Mouse (Mus musculus): ENCODE results near the gene Btn1a1. TPM values are rescaled to one million over a fixed set of nuclear protein-coding genes. Genes with fewer than 3 reads are reported as not detected.

Btn1a1 gene
- polyA plus RNA-seq, 1 experiment: 0.06 TPM

DNA sequence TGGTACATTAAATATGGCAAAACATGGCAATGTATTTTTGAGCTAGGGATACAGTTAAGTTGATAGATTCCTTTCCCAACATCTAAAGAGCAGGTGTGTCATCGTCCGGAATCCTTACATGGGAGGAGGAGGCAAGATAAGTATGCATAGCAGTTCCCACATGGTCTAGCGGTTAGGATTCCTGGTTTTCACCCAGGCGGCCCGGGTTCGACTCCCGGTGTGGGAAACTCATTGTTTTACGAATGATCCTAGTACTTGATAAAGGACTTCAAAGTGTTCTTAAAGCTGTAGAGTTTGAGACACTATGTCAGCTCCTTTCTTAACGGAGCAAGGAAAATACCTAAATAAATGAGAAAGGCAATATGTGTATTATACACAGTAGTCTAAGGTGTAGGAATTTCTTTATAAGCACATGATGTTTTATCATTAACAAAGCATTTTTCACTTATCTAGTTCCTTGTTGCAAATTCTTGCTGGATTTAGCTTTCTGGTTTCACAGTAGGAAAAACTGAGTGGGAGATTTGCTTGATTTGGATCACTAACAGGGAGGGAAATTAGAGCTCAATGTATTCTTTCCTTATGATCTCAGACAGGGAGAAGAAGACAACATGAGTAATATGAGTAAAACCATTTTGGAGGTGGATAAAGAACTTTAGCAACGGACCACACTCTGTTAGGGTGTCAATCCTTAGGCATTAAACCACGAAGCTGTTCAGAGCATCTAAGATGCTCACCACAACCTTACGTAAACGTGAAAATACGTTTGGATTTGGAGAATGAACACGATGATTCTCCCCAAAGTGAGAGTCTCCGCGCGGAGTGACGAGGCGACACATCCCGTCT lies 2.1 kb downstream of the Btn1a1 start:
- H3K4me3 ChIP-seq (ENCODE audit: insufficient read depth, low read length): peak overlapping the region; percentile 68
- no peaks in the 10 kb centered on the region; the same call in 1 of the 2 replicates for H3K4me1 ChIP-seq (ENCODE audit: control insufficient read depth, insufficient read depth, low read length)
- H3K27ac ChIP-seq (ENCODE audit: insufficient read depth, low read length): no peak overlapping the region
- TF ChIP-seq POLR2A (IDR thresholded peaks at IDR 0.05; ENCODE audit: extremely low read depth, insufficient read depth, low read length) (no peak), CTCF (IDR thresholded peaks at IDR 0.05; ENCODE audit: extremely low read depth, insufficient read depth, low read length) (no peak)

DNA sequence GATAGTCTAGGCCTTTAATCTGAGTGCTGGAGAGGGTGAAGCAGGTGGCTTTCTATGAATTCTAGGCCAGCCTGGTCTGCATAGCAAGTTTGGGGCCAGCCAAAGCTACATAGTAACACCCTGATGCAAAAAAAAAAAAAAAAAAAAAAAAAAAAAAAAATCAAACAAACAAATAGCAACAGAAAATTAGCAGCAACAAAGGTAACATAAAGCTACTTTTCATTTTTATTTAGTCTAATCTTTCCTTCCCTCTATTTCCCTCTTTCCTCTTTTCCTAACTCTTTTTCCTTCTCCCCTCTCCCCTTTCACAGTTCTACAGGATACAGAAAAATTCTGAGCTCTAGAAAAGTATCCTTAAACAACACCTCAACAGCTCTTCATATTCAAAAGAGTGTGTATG lies 3.0 kb downstream of the Btn1a1 start:
- Histone ChIP-seq H3K4me3 (ENCODE audit: insufficient read depth, low read length) (no peak overlapping the region), H3K27ac (ENCODE audit: insufficient read depth, low read length) (no peak overlapping the region), H3K4me1 (ENCODE audit: control insufficient read depth, insufficient read depth, low read length) (no peaks in the 10 kb centered on the region; the same call in 1 of the 2 replicates)
- TF ChIP-seq POLR2A (IDR thresholded peaks at IDR 0.05; ENCODE audit: extremely low read depth, insufficient read depth, low read length): no peak
- TF ChIP-seq CTCF (IDR thresholded peaks at IDR 0.05; ENCODE audit: extremely low read depth, insufficient read depth, low read length): no peak

DNA sequence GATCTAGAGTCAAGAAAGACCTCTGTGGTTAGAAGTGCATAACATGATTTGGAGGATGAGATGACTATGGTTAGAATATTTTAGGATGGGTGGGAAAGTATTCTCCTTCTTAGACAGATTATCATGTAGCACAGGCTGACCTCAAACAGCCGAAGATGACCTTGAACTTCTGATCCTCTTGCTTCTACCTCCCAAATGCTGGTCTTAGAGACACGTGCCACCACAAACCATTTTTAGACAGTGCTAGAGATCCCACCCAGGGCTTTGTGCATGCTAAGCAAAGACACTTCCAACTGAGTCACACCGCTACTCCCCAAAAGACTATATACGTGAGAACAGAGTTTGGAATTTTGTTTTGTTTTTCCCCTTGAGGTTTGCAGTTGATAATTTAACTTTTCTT lies 3.6 kb downstream of the Btn1a1 start:
- Histone ChIP-seq H3K27ac (ENCODE audit: insufficient read depth, low read length) (no peak overlapping the region), H3K4me1 (ENCODE audit: control insufficient read depth, insufficient read depth, low read length) (no peaks in the 10 kb centered on the region; the same call in 1 of the 2 replicates), H3K4me3 (ENCODE audit: insufficient read depth, low read length) (no peak overlapping the region)
- TF ChIP-seq POLR2A (IDR thresholded peaks at IDR 0.05; ENCODE audit: extremely low read depth, insufficient read depth, low read length): no peak

DNA sequence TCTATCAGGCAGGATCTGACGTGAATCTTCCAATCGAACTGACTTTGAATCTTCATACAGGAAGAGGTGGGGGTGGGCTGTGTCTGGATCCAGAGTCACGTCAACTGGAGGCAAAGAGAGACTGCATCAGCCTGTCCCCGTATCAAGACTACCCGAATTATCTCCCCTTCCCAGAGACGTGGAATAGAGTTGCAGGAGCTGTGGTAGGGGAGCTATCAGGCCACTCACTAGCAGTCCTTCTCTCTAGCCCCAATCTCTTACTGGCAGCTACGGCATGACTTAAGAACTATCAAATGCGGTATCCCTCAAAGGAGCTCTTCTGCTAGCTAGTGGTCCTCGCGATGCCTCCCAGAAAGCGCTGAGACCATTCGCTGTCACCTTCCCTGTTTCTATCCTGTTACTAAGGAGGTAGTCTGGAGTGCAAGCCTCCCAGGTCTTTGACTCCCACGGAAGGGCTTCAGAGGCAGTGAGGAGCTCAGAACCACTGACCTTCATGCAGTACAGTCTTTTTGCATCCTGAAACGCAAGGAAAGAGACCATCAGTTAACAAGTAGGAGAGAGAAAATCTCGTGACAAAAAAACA lies 6.3 kb downstream of the Btn1a1 start:
- Histone ChIP-seq H3K27ac (ENCODE audit: insufficient read depth, low read length) (no peak overlapping the region), H3K4me3 (ENCODE audit: insufficient read depth, low read length) (no peak overlapping the region), H3K4me1 (ENCODE audit: control insufficient read depth, insufficient read depth, low read length) (no peaks in the 10 kb centered on the region)
- no peak for TF ChIP-seq POLR2A (IDR thresholded peaks at IDR 0.05; ENCODE audit: extremely low read depth, insufficient read depth, low read length)
- no peak for TF ChIP-seq CTCF (IDR thresholded peaks at IDR 0.05; ENCODE audit: extremely low read depth, insufficient read depth, low read length)

DNA sequence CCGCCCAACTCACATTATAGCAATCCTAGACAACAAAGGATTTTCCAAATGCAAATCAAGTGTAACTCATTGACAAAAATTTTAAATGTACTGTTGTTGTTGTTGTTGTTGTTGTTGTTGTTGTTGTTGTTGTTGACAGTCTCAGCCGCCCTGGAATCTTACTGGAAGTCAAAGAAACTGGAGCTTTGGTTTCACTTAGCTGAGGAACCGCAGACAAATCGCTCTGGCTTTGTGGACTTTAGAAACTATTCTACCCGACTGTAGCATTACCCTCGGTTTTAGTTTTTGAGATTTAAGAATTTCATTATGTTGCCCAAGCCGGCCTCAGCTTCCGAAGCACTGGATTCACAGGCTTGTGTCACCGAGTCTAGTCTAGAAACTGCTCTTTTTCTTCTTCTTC lies 11.8 kb downstream of the Btn1a1 start:
- Histone ChIP-seq H3K27ac (ENCODE audit: insufficient read depth, low read length) (no peak overlapping the region), H3K4me1 (ENCODE audit: control insufficient read depth, insufficient read depth, low read length) (no peaks in the 10 kb centered on the region)

DNA sequence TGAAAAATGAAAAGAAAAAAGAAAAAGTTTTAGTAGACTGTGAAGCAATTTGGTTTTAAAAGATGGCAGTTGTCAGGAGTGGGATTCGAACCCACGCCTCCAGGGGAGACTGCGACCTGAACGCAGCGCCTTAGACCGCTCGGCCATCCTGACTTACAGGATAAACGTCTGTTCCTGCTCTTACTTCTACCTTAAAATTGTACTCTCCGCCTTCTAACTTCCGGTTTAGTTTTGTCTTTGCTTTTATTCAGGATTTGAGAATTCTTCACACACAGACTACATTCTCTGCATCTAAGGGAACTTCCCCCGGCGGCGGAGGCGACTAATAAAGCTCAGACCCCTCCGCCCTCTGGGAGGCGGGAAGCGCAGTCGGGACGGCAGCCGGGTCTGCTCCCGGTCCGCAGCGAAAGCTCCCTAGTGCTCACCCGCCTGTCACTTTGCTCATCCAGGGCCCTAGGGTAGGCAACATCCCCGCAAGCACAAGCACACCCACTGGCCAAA lies 12.3 kb downstream of the Btn1a1 start:
- Histone ChIP-seq H3K27ac (ENCODE audit: insufficient read depth, low read length) (no peak overlapping the region), H3K4me1 (ENCODE audit: control insufficient read depth, insufficient read depth, low read length) (no peaks in the 10 kb centered on the region), H3K4me3 (ENCODE audit: insufficient read depth, low read length) (peak overlapping the region; percentile 62)
- TF ChIP-seq CTCF (IDR thresholded peaks at IDR 0.05; ENCODE audit: extremely low read depth, insufficient read depth, low read length) (no peak), POLR2A (IDR thresholded peaks at IDR 0.05; ENCODE audit: extremely low read depth, insufficient read depth, low read length) (no peak)

More for the DNA sequence above, 11.8 kb downstream of the Btn1a1 start:
- H3K4me3 ChIP-seq (ENCODE audit: insufficient read depth, low read length): peak overlapping the region; percentile 62
- TF ChIP-seq POLR2A (IDR thresholded peaks at IDR 0.05; ENCODE audit: extremely low read depth, insufficient read depth, low read length): no peak

DNA sequence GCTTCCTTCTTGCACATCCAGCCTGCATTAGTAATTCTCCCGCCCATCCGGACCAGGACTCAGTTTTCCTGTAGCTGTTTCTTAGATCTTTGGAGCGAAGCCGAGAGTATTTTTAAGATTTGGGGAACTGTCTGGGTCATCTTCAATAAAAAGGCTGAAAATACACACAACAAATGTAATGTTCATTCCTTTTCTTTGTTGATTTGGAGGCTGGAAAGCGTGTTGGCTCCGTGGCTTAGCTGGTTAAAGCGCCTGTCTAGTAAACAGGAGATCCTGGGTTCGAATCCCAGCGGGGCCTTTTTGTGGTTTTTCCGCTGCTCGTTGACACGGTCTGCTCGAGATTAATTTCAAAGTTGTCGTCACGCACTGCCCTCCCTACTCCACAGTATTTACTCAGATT lies 15.3 kb downstream of the Btn1a1 start:
- Histone ChIP-seq H3K27ac (ENCODE audit: insufficient read depth, low read length) (no peak overlapping the region), H3K4me3 (ENCODE audit: insufficient read depth, low read length) (peak overlapping the region; percentile 50), H3K4me1 (ENCODE audit: control insufficient read depth, insufficient read depth, low read length) (no peaks in the 10 kb centered on the region)
- no peak for TF ChIP-seq CTCF (IDR thresholded peaks at IDR 0.05; ENCODE audit: extremely low read depth, insufficient read depth, low read length)
- TF ChIP-seq POLR2A (IDR thresholded peaks at IDR 0.05; ENCODE audit: extremely low read depth, insufficient read depth, low read length): no peak

DNA sequence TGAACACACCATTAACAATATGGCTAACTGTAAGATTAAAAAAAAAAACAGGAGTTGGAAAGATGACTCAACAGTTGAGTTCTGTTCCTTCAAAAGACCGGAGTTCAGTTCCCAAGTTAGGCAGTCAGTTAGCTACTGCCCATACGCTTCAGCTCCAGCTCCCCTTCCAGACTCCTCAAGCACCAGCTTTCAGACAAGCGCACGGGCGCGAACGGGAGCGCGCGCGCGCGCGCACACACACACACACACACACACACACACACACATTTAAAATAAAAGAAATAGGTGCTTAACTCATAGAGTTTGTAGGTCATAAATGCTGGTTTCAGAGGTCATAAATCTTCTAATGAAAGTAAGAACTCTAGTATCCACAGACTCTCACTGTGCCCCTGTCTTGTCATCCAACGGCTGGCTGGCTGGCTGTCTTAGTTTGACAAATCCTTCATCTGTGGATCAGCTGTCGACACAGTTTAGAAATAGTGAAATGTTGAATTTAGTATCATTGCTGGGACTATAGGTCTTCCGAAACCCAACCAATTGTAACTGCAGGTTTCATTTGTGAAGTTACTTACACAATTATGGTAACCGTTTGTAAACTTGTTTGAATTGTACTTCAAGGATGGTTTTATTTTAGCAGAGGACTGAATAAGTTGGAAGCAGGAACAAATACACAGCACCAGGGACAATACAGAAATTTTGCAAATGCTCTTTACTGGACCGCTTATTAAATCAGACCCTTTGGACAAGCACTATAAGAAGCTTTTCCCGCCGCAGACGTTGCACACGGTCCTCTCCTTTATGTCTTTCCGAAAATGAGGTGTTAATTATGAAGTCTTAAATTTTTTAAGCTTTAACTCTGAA lies 16.2 kb downstream of the Btn1a1 start:
- TF ChIP-seq CTCF (IDR thresholded peaks at IDR 0.05; ENCODE audit: extremely low read depth, insufficient read depth, low read length) (no peak), POLR2A (IDR thresholded peaks at IDR 0.05; ENCODE audit: extremely low read depth, insufficient read depth, low read length) (no peak)
- H3K4me3 ChIP-seq (ENCODE audit: insufficient read depth, low read length): peak overlapping the region; percentile 50
- peaks cover 1% of the 10 kb centered on the region; the same call in 1 of the 2 replicates for H3K4me1 ChIP-seq (ENCODE audit: control insufficient read depth, insufficient read depth, low read length)
- H3K27ac ChIP-seq (ENCODE audit: insufficient read depth, low read length): no peak overlapping the region

DNA sequence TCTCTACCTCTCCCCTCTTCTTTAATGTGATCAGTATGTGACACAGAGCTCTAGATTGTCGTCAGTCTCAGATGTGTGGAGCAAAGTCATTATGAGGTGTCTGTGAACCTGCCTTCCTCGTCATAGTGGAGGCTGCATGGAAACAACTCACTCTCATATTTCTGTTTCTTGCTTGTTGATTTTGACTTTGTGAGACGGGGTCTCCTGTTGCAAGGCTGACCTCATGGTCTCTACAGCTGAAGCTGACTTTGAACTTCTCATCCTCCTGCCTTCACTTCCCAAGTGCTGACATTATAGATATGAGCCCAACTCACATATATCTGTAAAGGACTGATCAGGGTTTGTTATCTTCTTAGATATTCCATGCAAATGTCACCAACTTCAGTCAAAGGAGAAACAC lies 16.9 kb downstream of the Btn1a1 start:
- peak overlapping the region; percentile 50; the same call in 1 of the 2 replicates for H3K4me3 ChIP-seq (ENCODE audit: insufficient read depth, low read length)
- peaks cover 2% of the 10 kb centered on the region; the same call in 1 of the 2 replicates for H3K4me1 ChIP-seq (ENCODE audit: control insufficient read depth, insufficient read depth, low read length)
- TF ChIP-seq POLR2A (IDR thresholded peaks at IDR 0.05; ENCODE audit: extremely low read depth, insufficient read depth, low read length) (no peak), CTCF (IDR thresholded peaks at IDR 0.05; ENCODE audit: extremely low read depth, insufficient read depth, low read length) (no peak)
- no peak overlapping the region for H3K27ac ChIP-seq (ENCODE audit: insufficient read depth, low read length)

Measured in cortical plate, adult 2 months (tissue).